Mouse (Mus musculus) spleen, adult 2 months (tissue): ENCODE data around the gene Ushbp1. TPM values are rescaled to one million over a fixed set of nuclear protein-coding genes. Genes with fewer than 3 reads are reported as not detected.
A peak's percentile ranks its signal among the peaks of the same experiment; 100 is the strongest.

Experiments
- DNase-seq, 2 experiments: peaks; one replicate each; pipeline versions ENCODE4 v3.0.0 to v3.0.0-alpha.2; 2012 to 2021; ENCODE audit warnings: low spot score in 2 of 2, low read depth in 1 of 2
- H3K27ac ChIP-seq: fragments of 200-500 bp; 2 replicates; pipeline ENCODE4 v1.5.1; 2012; ENCODE audit warnings: low read length, inconsistent platforms; ENCODE audit not compliant: insufficient read depth
- H3K27me3 ChIP-seq: fragments of 200-500 bp; 2 replicates; pipeline ENCODE4 v1.6.1; 2012; ENCODE audit warnings: mild to moderate bottlenecking, moderate library complexity, low read length, inconsistent platforms; ENCODE audit not compliant: control insufficient read depth, insufficient read depth
- H3K36me3 ChIP-seq: fragments of 200-500 bp; 2 replicates; pipeline ENCODE4 v1.6.1; 2012; ENCODE audit warnings: mild to moderate bottlenecking, low read length, inconsistent platforms; ENCODE audit not compliant: control insufficient read depth, insufficient read depth
- H3K4me1 ChIP-seq: fragments of 200-500 bp; 2 replicates; pipeline ENCODE4 v1.6.1; 2011; ENCODE audit warnings: inconsistent platforms; ENCODE audit not compliant: control insufficient read depth, insufficient read depth, insufficient read length
- H3K4me3 ChIP-seq: fragments of 200-500 bp; 2 replicates; pipeline ENCODE4 v1.5.1; 2011; ENCODE audit warnings: mild to moderate bottlenecking, inconsistent platforms; ENCODE audit not compliant: insufficient read depth, insufficient read length; ENCODE audit errors: extremely low read depth
- CTCF ChIP-seq: fragments of 200-500 bp; IDR thresholded peaks from 2 replicates; pipeline ENCODE4 v1.5.1; 2011; ENCODE audit warnings: mild to moderate bottlenecking, inconsistent platforms; ENCODE audit not compliant: insufficient read depth, insufficient read length, insufficient replicate concordance; ENCODE audit errors: extremely low read depth
- POLR2A ChIP-seq: fragments of 200-500 bp; IDR thresholded peaks from 2 replicates; pipeline ENCODE4 v1.6.1; 2011; ENCODE audit warnings: low read depth, low read length, inconsistent platforms
- WGBS: fragments of 180-500 bp; shearing (Covaris S2); methylation state at CpG from one replicate; pipeline ENCODE4 v1.1.7; 2018; 5-methylcytosine and 5-hydroxymethylcytosine counted together
- polyA plus RNA-seq: library from polyadenylated mRNA; depleted of rRNA; stranded (reverse); fragments of >200 nt; gene quantifications from 2 replicates; pipeline ENCODE4 v1.2.3, GENCODE M21; 2012

Ushbp1 gene
- polyA plus RNA-seq, 1 experiment: 18.4 TPM

DNA sequence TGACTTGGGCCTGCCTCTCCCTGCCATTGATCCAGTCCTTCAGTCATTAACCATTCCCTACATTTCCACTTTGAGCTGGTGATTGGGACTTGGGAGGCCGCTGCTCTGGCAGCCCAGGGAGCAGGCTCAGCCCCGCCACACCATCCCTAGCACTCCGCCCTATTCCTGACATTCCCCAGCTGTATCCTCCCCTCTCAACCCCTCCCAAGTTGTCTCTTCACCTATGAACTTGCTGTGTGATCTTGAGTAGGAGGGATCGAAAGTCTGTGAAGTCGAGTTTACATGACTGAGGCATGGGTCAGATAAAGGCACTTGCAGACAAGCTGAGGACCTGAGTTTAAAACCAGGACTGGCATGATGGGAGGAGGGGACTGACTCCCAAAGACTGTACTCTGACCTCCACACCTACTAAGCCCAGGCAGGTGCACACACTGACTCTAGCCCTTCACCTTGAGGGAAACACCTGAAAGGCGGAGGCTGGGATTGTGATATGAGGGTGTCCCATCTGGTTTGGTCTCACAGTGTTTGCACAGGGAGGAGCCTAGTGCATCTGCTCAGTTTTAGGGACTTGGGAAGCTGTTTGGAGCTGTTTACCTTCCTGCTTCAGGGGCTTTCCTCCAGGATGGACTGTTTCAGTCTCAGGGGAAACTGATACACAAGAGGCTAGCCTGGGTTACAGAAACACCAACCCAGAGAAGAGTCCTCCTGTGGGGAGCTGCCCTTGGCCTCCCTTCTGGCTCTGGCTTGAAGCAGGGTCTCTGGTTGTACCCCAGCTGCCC, 7.7 kb upstream of the Ushbp1 start:
- no peak overlapping the region for H3K27ac ChIP-seq
- no peaks in the 10 kb centered on the region for H3K27me3 ChIP-seq
- H3K4me1 ChIP-seq: peaks cover 13% of the 10 kb centered on the region
- H3K36me3 ChIP-seq: peaks cover 7% of the 10 kb centered on the region; the same call in 1 of the 2 replicates
- no peak overlapping the region for H3K4me3 ChIP-seq
- TF ChIP-seq POLR2A (no peak), CTCF (no peak)
- 92% methylated on average over 6 of the region's 6 CpGs for WGBS
- DNase-seq: no peak

DNA sequence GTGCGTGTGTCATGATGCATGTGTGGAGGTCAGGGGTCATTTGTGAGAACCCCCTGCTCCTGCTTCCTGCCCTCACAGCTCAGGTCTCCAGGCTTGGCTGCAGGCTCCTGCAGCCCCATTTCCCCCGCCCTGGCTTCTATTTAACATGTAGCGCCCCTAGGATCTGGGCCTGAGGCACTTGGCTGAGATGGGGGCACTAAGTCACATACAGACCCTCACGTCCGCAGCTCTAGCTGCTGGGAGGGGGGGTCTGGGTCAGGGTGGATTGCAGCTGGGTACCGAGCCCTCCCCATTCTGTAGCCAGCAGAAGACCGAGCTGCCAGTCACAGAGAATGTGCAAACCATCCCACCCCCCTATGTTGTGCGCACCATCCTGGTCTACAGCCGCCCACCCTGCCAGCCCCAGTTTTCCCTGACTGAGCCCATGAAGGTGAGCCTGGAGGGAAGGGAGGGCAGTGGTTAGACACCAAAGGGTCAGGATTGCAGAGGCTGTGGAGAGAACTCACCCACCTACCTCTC, 6.9 kb upstream of the Ushbp1 start:
- no peak for DNase-seq
- H3K4me3 ChIP-seq: no peak overlapping the region
- H3K27me3 ChIP-seq: no peaks in the 10 kb centered on the region
- TF ChIP-seq POLR2A (no peak), CTCF (no peak)
- 94% methylated on average over 9 of the region's 9 CpGs for WGBS
- H3K36me3 ChIP-seq: peaks cover 7% of the 10 kb centered on the region; the same call in 1 of the 2 replicates
- H3K4me1 ChIP-seq: peaks cover 16% of the 10 kb centered on the region
- no peak overlapping the region for H3K27ac ChIP-seq

DNA sequence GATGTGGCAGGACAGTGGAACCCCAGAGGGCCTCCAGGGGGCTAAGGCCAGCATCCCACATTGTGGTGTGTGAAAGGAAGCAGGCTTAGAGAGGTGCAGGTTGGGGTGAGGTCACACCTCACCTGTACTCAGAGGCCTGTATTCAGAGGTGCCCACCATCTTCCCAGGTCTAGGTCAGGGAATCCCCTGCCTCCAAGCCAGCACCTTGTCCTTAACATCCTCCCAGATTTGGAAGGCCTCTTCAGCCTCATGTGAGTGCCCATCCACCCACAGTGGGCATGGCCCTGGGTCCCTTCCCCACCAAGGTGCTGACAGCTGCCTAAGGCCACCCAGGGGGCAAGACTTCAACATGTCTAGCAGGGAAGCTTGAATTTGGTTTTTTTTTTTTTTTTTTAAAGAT, 5.9 kb upstream of the Ushbp1 start:
- Histone ChIP-seq H3K4me1 (peaks cover 14% of the 10 kb centered on the region), H3K27ac (no peak overlapping the region), H3K27me3 (no peaks in the 10 kb centered on the region), H3K36me3 (peaks cover 7% of the 10 kb centered on the region; the same call in 1 of the 2 replicates), H3K4me3 (no peak overlapping the region)
- TF ChIP-seq POLR2A: no peak
- TF ChIP-seq CTCF: no peak
- no peak for DNase-seq

DNA sequence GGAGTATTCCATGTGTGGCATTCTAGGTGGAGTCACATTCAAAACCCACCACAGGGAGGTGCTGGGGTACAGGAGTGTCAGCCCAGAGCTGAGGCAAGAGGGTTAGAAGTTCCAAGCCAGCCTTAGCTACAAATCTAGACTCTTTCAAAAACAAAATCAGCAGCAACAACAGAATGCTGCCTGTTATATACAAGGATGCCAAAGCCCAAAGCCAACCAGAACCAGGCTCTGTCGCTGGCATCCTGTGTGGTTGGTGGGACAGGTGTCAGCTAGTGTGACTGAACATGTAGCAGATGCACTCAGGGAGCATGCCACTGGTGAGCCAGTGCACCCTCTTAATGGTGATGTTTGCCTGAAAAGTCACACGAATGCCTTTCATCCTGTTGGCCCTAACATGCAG, 5.2 kb upstream of the Ushbp1 start:
- WGBS: 98% methylated on average over 2 of the region's 2 CpGs
- no peak overlapping the region for H3K4me3 ChIP-seq
- no peak for DNase-seq
- TF ChIP-seq POLR2A (no peak), CTCF (no peak)
- H3K36me3 ChIP-seq: peaks cover 7% of the 10 kb centered on the region; the same call in 1 of the 2 replicates
- no peak overlapping the region for H3K27ac ChIP-seq
- peaks cover 11% of the 10 kb centered on the region for H3K4me1 ChIP-seq
- no peaks in the 10 kb centered on the region for H3K27me3 ChIP-seq

DNA sequence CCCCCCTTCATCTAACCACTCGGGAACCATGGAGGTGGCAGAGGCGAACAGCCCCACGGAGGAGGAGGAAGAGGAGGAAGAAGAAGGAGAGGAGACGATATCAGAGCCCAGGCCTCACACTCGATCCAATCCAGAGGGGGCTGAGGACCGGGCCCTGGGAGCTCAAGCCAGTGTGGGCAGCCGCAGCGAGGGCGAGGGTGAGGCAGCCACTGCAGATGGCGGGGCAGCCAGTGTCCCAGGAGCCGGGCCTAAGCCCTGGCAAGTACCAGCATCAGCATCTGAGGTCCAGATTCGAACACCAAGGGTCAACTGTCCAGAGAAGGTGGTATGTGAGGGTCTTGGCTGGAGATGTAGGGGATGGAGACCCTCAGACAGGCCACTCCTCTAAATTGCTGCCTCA, 2.1 kb upstream of the Ushbp1 start:
- Histone ChIP-seq H3K27ac (no peak overlapping the region), H3K36me3 (peaks cover 7% of the 10 kb centered on the region; the same call in 1 of the 2 replicates), H3K4me1 (peaks cover 8% of the 10 kb centered on the region; the same call in 1 of the 2 replicates), H3K4me3 (no peak overlapping the region), H3K27me3 (no peaks in the 10 kb centered on the region)
- no peak for DNase-seq
- TF ChIP-seq CTCF: no peak
- no peak for TF ChIP-seq POLR2A
- 83% methylated on average over 12 of the region's 12 CpGs for WGBS

DNA sequence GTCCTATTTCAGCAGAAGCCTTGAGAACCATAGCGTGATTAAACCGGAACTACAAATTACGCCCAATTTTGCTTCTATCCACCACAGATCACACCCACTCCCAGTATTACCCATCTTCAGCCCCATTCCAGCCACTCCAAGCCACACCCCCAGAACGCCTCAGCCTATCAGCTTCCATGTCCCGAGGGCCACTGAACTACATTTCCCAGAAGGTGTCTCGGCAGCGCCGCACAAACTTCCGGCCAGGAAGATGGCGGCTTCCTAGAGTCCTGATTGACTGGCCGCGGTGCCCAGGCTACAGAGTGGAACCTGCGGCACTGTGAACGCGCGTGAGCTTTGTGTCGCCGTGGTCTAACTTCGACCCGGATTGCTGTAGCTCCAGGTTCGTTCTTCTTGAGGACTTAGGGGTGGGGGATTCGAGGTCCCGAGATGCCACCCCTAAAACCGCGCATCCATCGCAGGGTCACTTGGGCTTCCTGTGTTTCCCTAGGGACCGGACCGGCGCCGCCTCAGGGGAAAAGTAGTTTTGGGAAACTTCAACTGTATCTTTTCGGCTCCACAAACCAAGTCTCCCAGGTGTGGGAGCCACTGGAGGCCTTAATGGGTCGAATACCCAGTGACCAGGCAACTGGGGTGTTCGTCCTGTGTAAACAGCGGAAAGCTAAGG, 1.2 kb upstream of the Ushbp1 start, which contains the start of gene Babam1:
Gene Babam1 (plus strand): TSS at position 223 of the 667 bp plus-strand sequence.
- Histone ChIP-seq H3K4me3 (peak within 1 kb of the TSS; percentile 75), H3K27me3 (no peaks in the 10 kb centered on the region), H3K27ac (peak within 1 kb of the TSS; percentile 44), H3K36me3 (peaks cover 7% of the 10 kb centered on the region; the same call in 1 of the 2 replicates), H3K4me1 (peaks cover 8% of the 10 kb centered on the region; the same call in 1 of the 2 replicates)
- TF ChIP-seq POLR2A: peak; percentile 65; the same call in 1 of the 2 replicates
- TF ChIP-seq CTCF: no peak
- under 1% methylated on average over 34 of the region's 34 CpGs for WGBS
- peak; percentile 80 to 89 for DNase-seq

DNA sequence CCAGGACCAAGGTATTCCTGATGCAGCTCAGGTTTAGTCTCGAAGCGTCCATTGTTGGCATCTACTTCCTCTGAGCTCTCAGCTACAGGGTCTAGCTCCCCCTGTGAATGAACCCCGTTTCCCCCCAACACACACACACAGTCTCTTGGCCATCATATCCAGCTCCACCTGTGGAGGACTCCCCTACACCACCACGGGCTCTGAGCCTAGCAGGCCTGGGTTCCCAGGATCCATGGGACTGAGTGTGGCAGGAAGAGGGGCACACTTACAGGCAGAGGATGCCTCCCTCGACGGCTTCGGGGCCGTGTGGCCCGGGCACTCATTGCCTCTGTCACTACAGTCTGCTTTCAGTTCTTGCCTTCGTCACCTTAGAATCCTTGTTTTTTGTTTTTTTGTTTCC, 531 bp downstream of the Ushbp1 start:
- Histone ChIP-seq H3K27me3 (no peaks in the 10 kb centered on the region), H3K4me3 (no peak overlapping the region), H3K4me1 (peaks cover 8% of the 10 kb centered on the region; the same call in 1 of the 2 replicates), H3K27ac (no peak overlapping the region), H3K36me3 (peaks cover 7% of the 10 kb centered on the region; the same call in 1 of the 2 replicates)
- DNase-seq: no peak
- TF ChIP-seq CTCF (no peak), POLR2A (no peak)
- WGBS: 84% methylated on average over 10 of the region's 10 CpGs
